Mouse (Mus musculus): ENCODE data around the gene AC124108.1. TPM values are rescaled to one million over a fixed set of nuclear protein-coding genes. Genes with fewer than 3 reads are reported as not detected.

The AC124108.1 gene
- total RNA-seq, 2 experiments from 2014 or later: 3.6 to 4.2 TPM

- no peak for DNase-seq
- intact Hi-C loops (cut with DNase I): no loop called here
Measured at GRCm38 (mm10) chr1:132199934-132200333, 8.7 kb downstream of the AC124108.1 start.

- DNase-seq: peak; percentile 96
- intact Hi-C loops (cut with DNase I): no loop called here
Measured at GRCm38 (mm10) chr1:132200562-132201510, 9.6 kb downstream of the AC124108.1 start.

- peak; percentile 47 for DNase-seq
- intact Hi-C loops (cut with DNase I): no loop called here
Measured at GRCm38 (mm10) chr1:132201511-132201860, 10.2 kb downstream of the AC124108.1 start.

GRCm38 (mm10) chr1:132201936-132202335 is 10.7 kb downstream of the AC124108.1 start:
- intact Hi-C loops (cut with DNase I): no loop called here
- no peak for DNase-seq

- intact Hi-C loops (cut with DNase I): no loop called here
Measured at GRCm38 (mm10) chr1:132202771-132203170, 11.5 kb downstream of the AC124108.1 start.

GRCm38 (mm10) chr1:132205958-132206357 is 14.7 kb downstream of the AC124108.1 start:
- DNase-seq: no peak
- intact Hi-C loops (cut with DNase I): no loop called here

More at GRCm38 (mm10) chr1:132202771-132203170, 11.5 kb downstream of the AC124108.1 start:
- no peak for DNase-seq

GRCm38 (mm10) chr1:132206828-132207227 is 15.6 kb downstream of the AC124108.1 start:
- intact Hi-C loops (cut with DNase I): no loop called here
- DNase-seq: no peak

GRCm38 (mm10) chr1:132208154-132208553 is 16.9 kb downstream of the AC124108.1 start:
- intact Hi-C loops (cut with DNase I): no loop called here
- DNase-seq: peak; percentile 57

GRCm38 (mm10) chr1:132209400-132209799 is 18.1 kb downstream of the AC124108.1 start:
- DNase-seq: no peak
- intact Hi-C loops (cut with DNase I): no loop called here

GRCm38 (mm10) chr1:132210922-132211321 is 19.7 kb downstream of the AC124108.1 start:
- intact Hi-C loops (cut with DNase I): no loop called here
- no peak for DNase-seq

GRCm38 (mm10) chr1:132211672-132212071 is 20.4 kb downstream of the AC124108.1 start:
- intact Hi-C loops (cut with DNase I): no loop called here

GRCm38 (mm10) chr1:132212218-132212617 is 21.0 kb downstream of the AC124108.1 start:
- intact Hi-C loops (cut with DNase I): no loop called here
- peak; percentile 44 for DNase-seq

More at GRCm38 (mm10) chr1:132211672-132212071, 20.4 kb downstream of the AC124108.1 start:
- no peak for DNase-seq

GRCm38 (mm10) chr1:132213076-132213475 is 21.8 kb downstream of the AC124108.1 start:
- intact Hi-C loops (cut with DNase I): no loop called here

GRCm38 (mm10) chr1:132216276-132216675 is 25.0 kb downstream of the AC124108.1 start:
- intact Hi-C loops (cut with DNase I): no loop called here
- no peak for DNase-seq

More at GRCm38 (mm10) chr1:132213076-132213475, 21.8 kb downstream of the AC124108.1 start:
- peak; percentile 55 for DNase-seq

GRCm38 (mm10) chr1:132221627-132222026 is 30.4 kb downstream of the AC124108.1 start:
- DNase-seq: no peak
- intact Hi-C loops (cut with DNase I): no loop called here

- intact Hi-C loops (cut with DNase I): no loop called here
- DNase-seq: no peak
Measured at GRCm38 (mm10) chr1:132222166-132222565, 30.9 kb downstream of the AC124108.1 start.

GRCm38 (mm10) chr1:132226297-132227080 is 35.2 kb downstream of the AC124108.1 start:
- intact Hi-C loops (cut with DNase I): no loop called here
- DNase-seq: no peak

- intact Hi-C loops (cut with DNase I): no loop called here
- no peak for DNase-seq
Measured at GRCm38 (mm10) chr1:132229667-132230066, 38.4 kb downstream of the AC124108.1 start, which contains the start of gene Gm10188. Gene Gm10188 (minus strand): TSS chr1:132229767.

GRCm38 (mm10) chr1:132231470-132232274 is 40.4 kb downstream of the AC124108.1 start:
- intact Hi-C loops (cut with DNase I): no loop called here
- DNase-seq: no peak

GRCm38 (mm10) chr1:132233566-132233965 is 42.3 kb downstream of the AC124108.1 start:
- intact Hi-C loops (cut with DNase I): no loop called here
- peak; percentile 50 for DNase-seq
